Mouse (Mus musculus) midbrain, postnatal 0 days (tissue): ENCODE data around the gene Optc. TPM values are rescaled to one million over a fixed set of nuclear protein-coding genes. Genes with fewer than 3 reads are reported as not detected.

Experiments used
- ATAC-seq: fragments of 200-750 bp; cut with Nextera tagmentation; 2 replicates; pipeline ENCODE4 v1.8.0; 2017; ENCODE audit warnings: moderate number of reproducible peaks, mild to moderate bottlenecking, moderate TSS enrichment, moderate library complexity; ENCODE audit not compliant: low FRiP score
- DNase-seq: peaks from one replicate; pipeline ENCODE4 v3.0.0-alpha.2; 2015; ENCODE audit warnings: low spot score
- H3K27ac ChIP-seq: fragments of 300-500 bp; sonication (generic); 2 replicates; pipeline ENCODE4 v1.5.1; 2014; ENCODE audit warnings: low read depth, mild to moderate bottlenecking, low read length, mixed read lengths
- H3K27me3 ChIP-seq: fragments of 300-500 bp; sonication (generic); 2 replicates; pipeline ENCODE4 v1.6.1; 2014; ENCODE audit warnings: low read length, control low read depth, mixed read lengths; ENCODE audit not compliant: insufficient read depth
- H3K36me3 ChIP-seq: fragments of 300-500 bp; sonication (generic); 2 replicates; pipeline ENCODE4 v1.6.1; 2014; ENCODE audit warnings: low read length, control low read depth, mixed read lengths; ENCODE audit not compliant: insufficient read depth
- H3K4me1 ChIP-seq: fragments of 300-500 bp; sonication (generic); 2 replicates; pipeline ENCODE4 v1.6.1; 2014; ENCODE audit warnings: mild to moderate bottlenecking, control low read depth, antibody characterized with exemption, low read length, mixed read lengths; ENCODE audit not compliant: insufficient read depth
- H3K4me2 ChIP-seq: fragments of 300-500 bp; sonication (generic); 2 replicates; pipeline ENCODE4 v1.6.1; 2014; ENCODE audit warnings: low read depth, mild to moderate bottlenecking, low read length, mixed read lengths; ENCODE audit not compliant: poor library complexity, severe bottlenecking
- H3K4me3 ChIP-seq: fragments of 300-500 bp; sonication (generic); 2 replicates; pipeline ENCODE4 v1.5.1; 2014; ENCODE audit warnings: low read depth, mild to moderate bottlenecking, low read length, moderate library complexity
- H3K9ac ChIP-seq: fragments of 300-500 bp; sonication (generic); replicated peaks from 2 replicates; pipeline ENCODE4 v1.6.1; 2014; ENCODE audit warnings: mild to moderate bottlenecking, low read length, moderate library complexity, mixed read lengths; ENCODE audit not compliant: poor library complexity, severe bottlenecking
- H3K9me3 ChIP-seq: fragments of 300-500 bp; sonication (generic); 2 replicates; pipeline ENCODE4 v1.6.1; 2016; ENCODE audit warnings: low read length, control low read depth
- CTCF ChIP-seq: IDR thresholded peaks from 2 replicates; pipeline ENCODE4 v1.5.1; 2016; ENCODE audit warnings: antibody characterized with exemption, mild to moderate bottlenecking
- WGBS: fragments of 180-500 bp; shearing (Covaris S2); extraction: QIAGEN DNeasy Blood & Tissue Kit; methylation state at CpG from one replicate; pipeline ENCODE4 v1.1.7; 2014; 5-methylcytosine and 5-hydroxymethylcytosine counted together
- polyA plus RNA-seq: library from polyadenylated mRNA; unstranded; fragments of >200 nt; fragmentation: Nextera tagmentation; extraction: Ambion mirVana; gene quantifications from 2 replicates; pipeline ENCODE4 v1.2.1, GENCODE M21; 2015
- total RNA-seq: library from RNA; depleted of rRNA; stranded (reverse); fragments of >200 nt; gene quantifications from 2 replicates; pipeline ENCODE4 v1.2.3, GENCODE M21; 2014

Optc gene
- total and polyA plus RNA-seq, 2 experiments from 2014 or later, result 2.1 to 5.0 TPM

- no peak for TF ChIP-seq CTCF
- H3K4me3 ChIP-seq, result no peak overlapping the region
- 75% methylated on average over 6 of the region's 6 CpGs for WGBS
- H3K9me3 ChIP-seq, result no peaks in the 10 kb centered on the region
- H3K4me2 ChIP-seq, result no peak overlapping the region
- no peaks in the 10 kb centered on the region for H3K4me1 ChIP-seq
- H3K27me3 ChIP-seq, result no peaks in the 10 kb centered on the region
- ATAC-seq, result no peak
- no peak overlapping the region for H3K27ac ChIP-seq
- H3K9ac ChIP-seq, result no peak overlapping the region
- no peaks in the 10 kb centered on the region for H3K36me3 ChIP-seq
- DNase-seq, result no peak
These were observed 34.5 kb downstream of the Optc start for GRCm38 (mm10) chr1:133873086-133873813.

GRCm38 (mm10) chr1:133871241-133871640 lies 36.6 kb downstream of the Optc start:
- H3K4me2 ChIP-seq, result no peak overlapping the region
- no peaks in the 10 kb centered on the region for H3K27me3 ChIP-seq
- no peak overlapping the region for H3K4me3 ChIP-seq
- no peak for DNase-seq
- no peak for ATAC-seq
- no peaks in the 10 kb centered on the region for H3K36me3 ChIP-seq
- H3K4me1 ChIP-seq, result no peaks in the 10 kb centered on the region
- H3K9me3 ChIP-seq, result no peaks in the 10 kb centered on the region
- 79% methylated on average over 10 of the region's 10 CpGs for WGBS
- no peak overlapping the region for H3K9ac ChIP-seq
- H3K27ac ChIP-seq, result no peak overlapping the region
- TF ChIP-seq CTCF, result no peak

DNA sequence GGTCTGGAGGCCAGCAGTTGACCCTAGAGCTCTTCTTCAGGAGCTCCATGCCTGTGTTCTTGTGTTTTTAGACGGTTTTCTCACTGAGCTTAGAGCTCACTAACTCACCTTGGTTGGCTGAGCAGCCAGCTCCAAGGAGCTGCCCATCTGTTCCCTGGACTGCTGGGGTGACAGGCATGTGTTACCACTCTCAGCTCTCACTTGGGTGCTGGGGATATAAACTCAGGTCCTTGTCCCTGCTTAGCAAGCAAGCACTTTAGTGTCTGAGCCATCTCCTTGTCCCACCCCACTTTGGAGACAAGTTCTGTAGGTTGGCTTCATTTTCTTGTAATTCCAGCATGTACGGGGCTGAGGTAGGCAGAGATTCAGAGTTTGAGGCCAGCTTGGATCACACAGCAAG lies 38.6 kb downstream of the Optc start:
- no peak overlapping the region for H3K9ac ChIP-seq
- H3K4me1 ChIP-seq, result no peaks in the 10 kb centered on the region
- H3K27me3 ChIP-seq, result no peaks in the 10 kb centered on the region
- no peak overlapping the region for H3K4me3 ChIP-seq
- H3K36me3 ChIP-seq, result no peaks in the 10 kb centered on the region
- H3K9me3 ChIP-seq, result no peaks in the 10 kb centered on the region; the same call in 1 of the 2 replicates
- no peak for TF ChIP-seq CTCF
- no peak overlapping the region for H3K4me2 ChIP-seq
- WGBS, result 61% methylated on average over 2 of the region's 2 CpGs
- ATAC-seq, result no peak
- no peak overlapping the region for H3K27ac ChIP-seq
- no peak for DNase-seq

GRCm38 (mm10) chr1:133863257-133863997 lies 44.4 kb downstream of the Optc start:
- DNase-seq, result peak; percentile 54
- H3K36me3 ChIP-seq, result no peaks in the 10 kb centered on the region
- no peak overlapping the region for H3K4me2 ChIP-seq
- H3K27me3 ChIP-seq, result no peaks in the 10 kb centered on the region
- no peak overlapping the region for H3K4me3 ChIP-seq
- H3K9ac ChIP-seq, result no peak overlapping the region
- H3K27ac ChIP-seq, result peak overlapping the region; percentile 39
- no peaks in the 10 kb centered on the region for H3K4me1 ChIP-seq
- TF ChIP-seq CTCF, result no peak
- H3K9me3 ChIP-seq, result no peaks in the 10 kb centered on the region; the same call in 1 of the 2 replicates
- no peak for ATAC-seq
- 25% methylated on average over 10 of the region's 10 CpGs for WGBS

GRCm38 (mm10) chr1:133861028-133861427 lies 46.8 kb downstream of the Optc start:
- no peak for DNase-seq
- no peak for TF ChIP-seq CTCF
- Histone ChIP-seq H3K36me3 (no peaks in the 10 kb centered on the region), H3K9me3 (no peaks in the 10 kb centered on the region; the same call in 1 of the 2 replicates), H3K9ac (no peak overlapping the region), H3K27me3 (no peaks in the 10 kb centered on the region), H3K4me1 (0 out of 2 replicates have a peak, but pooled peaks cover 2% of the 10 kb centered on the region), H3K4me3 (no peak overlapping the region), H3K4me2 (no peak overlapping the region), H3K27ac (no peak overlapping the region)
- ATAC-seq, result no peak
- 79% methylated on average over 5 of the region's 5 CpGs for WGBS
